Mouse (Mus musculus) testis, adult 2 months (tissue): Measurements from ENCODE around the gene Ston1. TPM values are rescaled to one million over a fixed set of nuclear protein-coding genes. Genes with fewer than 3 reads are reported as not detected.

Experiments used
- H3K27ac ChIP-seq: fragments of 200-500 bp; 2 replicates; pipeline ENCODE4 v1.5.1; 2012; ENCODE audit warnings: low read depth, low read length; ENCODE audit not compliant: control insufficient read depth, insufficient read depth
- H3K27me3 ChIP-seq: fragments of 200-500 bp; 2 replicates; pipeline ENCODE4 v1.6.1; 2012; ENCODE audit warnings: mild to moderate bottlenecking, low read length, moderate library complexity; ENCODE audit not compliant: control insufficient read depth, insufficient read depth
- H3K36me3 ChIP-seq: fragments of 200-500 bp; 2 replicates; pipeline ENCODE4 v1.6.1; 2012; ENCODE audit warnings: mild to moderate bottlenecking, low read length; ENCODE audit not compliant: control insufficient read depth, insufficient read depth
- H3K4me1 ChIP-seq: fragments of 200-500 bp; 2 replicates; pipeline ENCODE4 v1.6.1; 2012; ENCODE audit warnings: low read length; ENCODE audit not compliant: control insufficient read depth, insufficient read depth
- H3K4me3 ChIP-seq: fragments of 200-500 bp; 2 replicates; pipeline ENCODE4 v1.5.1; 2012; ENCODE audit warnings: low read depth, mild to moderate bottlenecking, low read length, moderate library complexity, mixed read lengths; ENCODE audit not compliant: control insufficient read depth
- CTCF ChIP-seq: fragments of 200-500 bp; IDR thresholded peaks from 2 replicates; pipeline ENCODE4 v1.5.1; 2012; ENCODE audit warnings: low read depth, mild to moderate bottlenecking, inconsistent platforms, low read length, moderate library complexity; ENCODE audit not compliant: control insufficient read depth, insufficient read depth, insufficient replicate concordance
- POLR2A ChIP-seq: fragments of 200-500 bp; IDR thresholded peaks from 2 replicates; pipeline ENCODE4 v1.6.1; 2012; ENCODE audit warnings: low read depth, mild to moderate bottlenecking, inconsistent platforms, low read length, moderate library complexity; ENCODE audit not compliant: control insufficient read depth
- polyA plus RNA-seq: library from polyadenylated mRNA; depleted of rRNA; stranded (reverse); fragments of >200 nt; gene quantifications from 2 replicates; pipeline ENCODE4 v1.2.3, GENCODE M21; 2012

The Ston1 gene
- polyA plus RNA-seq, 1 experiment, result 18.5 TPM

- Histone ChIP-seq H3K27me3 (no peaks in the 10 kb centered on the region), H3K4me3 (no peak overlapping the region), H3K27ac (no peak overlapping the region), H3K4me1 (no peaks in the 10 kb centered on the region), H3K36me3 (no peaks in the 10 kb centered on the region)
- TF ChIP-seq CTCF (no peak), POLR2A (no peak)
Measured at GRCm38 (mm10) chr17:88553473-88554087, 43.9 kb upstream of the Ston1 start.

- Histone ChIP-seq H3K27me3 (no peaks in the 10 kb centered on the region), H3K4me1 (no peaks in the 10 kb centered on the region), H3K36me3 (no peaks in the 10 kb centered on the region), H3K27ac (no peak overlapping the region), H3K4me3 (no peak overlapping the region)
- TF ChIP-seq POLR2A (no peak), CTCF (no peak)
Measured at GRCm38 (mm10) chr17:88556176-88556575, 41.3 kb upstream of the Ston1 start.

GRCm38 (mm10) chr17:88556688-88557087 is 40.8 kb upstream of the Ston1 start:
- Histone ChIP-seq H3K27me3 (no peaks in the 10 kb centered on the region), H3K36me3 (no peaks in the 10 kb centered on the region), H3K4me1 (no peaks in the 10 kb centered on the region), H3K4me3 (no peak overlapping the region), H3K27ac (no peak overlapping the region)
- TF ChIP-seq POLR2A (no peak), CTCF (no peak)

GRCm38 (mm10) chr17:88558168-88558842 is 39.2 kb upstream of the Ston1 start:
- Histone ChIP-seq H3K27ac (no peak overlapping the region), H3K4me1 (no peaks in the 10 kb centered on the region), H3K27me3 (no peaks in the 10 kb centered on the region), H3K4me3 (no peak overlapping the region), H3K36me3 (no peaks in the 10 kb centered on the region)
- TF ChIP-seq POLR2A (no peak), CTCF (no peak)

DNA sequence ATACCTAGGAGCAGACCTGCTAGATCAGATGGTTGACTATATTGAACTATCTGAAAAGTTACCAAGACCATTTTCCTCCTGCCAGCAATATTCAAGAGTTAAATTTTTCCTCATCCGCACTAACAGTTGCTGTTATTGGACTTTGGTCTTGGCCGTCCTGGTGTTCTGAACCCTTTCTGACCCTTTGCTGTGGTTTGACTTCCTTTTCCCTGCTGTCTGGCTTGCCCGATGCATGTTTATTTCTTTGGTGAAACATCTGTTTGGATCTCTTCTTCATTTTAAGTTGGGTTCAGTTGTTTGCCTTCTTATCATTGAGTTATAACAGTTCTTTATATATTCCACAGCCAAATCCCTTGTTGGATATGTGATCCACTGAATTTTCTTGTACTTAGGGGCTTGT is 33.9 kb upstream of the Ston1 start:
- Histone ChIP-seq H3K27me3 (no peaks in the 10 kb centered on the region), H3K36me3 (no peaks in the 10 kb centered on the region), H3K27ac (no peak overlapping the region), H3K4me3 (no peak overlapping the region), H3K4me1 (no peaks in the 10 kb centered on the region)
- TF ChIP-seq CTCF (no peak), POLR2A (no peak)

- Histone ChIP-seq H3K36me3 (no peaks in the 10 kb centered on the region), H3K27me3 (no peaks in the 10 kb centered on the region), H3K4me1 (no peaks in the 10 kb centered on the region), H3K27ac (no peak overlapping the region), H3K4me3 (no peak overlapping the region)
- no peak for TF ChIP-seq CTCF
- TF ChIP-seq POLR2A, result no peak
Measured at GRCm38 (mm10) chr17:88569807-88570540, 27.5 kb upstream of the Ston1 start.

DNA sequence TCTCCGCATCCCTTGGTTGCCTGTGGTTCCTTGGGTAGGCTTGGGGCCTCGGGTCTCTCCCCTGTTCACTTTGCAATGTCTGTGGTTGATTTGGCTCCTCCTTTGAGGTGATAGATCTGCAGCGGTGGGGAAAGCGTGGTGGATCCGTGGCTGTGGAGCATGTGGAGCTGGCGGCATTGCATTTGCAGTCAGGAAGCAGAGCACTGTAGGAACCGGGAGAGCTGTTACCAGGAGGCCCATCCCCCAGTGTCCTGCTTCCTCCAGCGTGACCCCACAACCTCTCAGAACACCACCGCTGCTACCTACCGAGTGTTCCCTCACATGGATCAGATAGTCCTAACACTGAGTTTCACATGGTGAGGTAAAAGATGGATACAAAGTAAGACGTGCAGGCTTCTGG is 26.7 kb upstream of the Ston1 start:
- TF ChIP-seq POLR2A, result no peak
- no peak for TF ChIP-seq CTCF
- Histone ChIP-seq H3K4me1 (no peaks in the 10 kb centered on the region), H3K27me3 (no peaks in the 10 kb centered on the region), H3K36me3 (no peaks in the 10 kb centered on the region), H3K4me3 (no peak overlapping the region; the same call in 1 of the 2 replicates), H3K27ac (no peak overlapping the region)
